Mouse (Mus musculus) midbrain, embryonic 16.5 days (tissue): ENCODE measurements around the gene Serpinb6b. TPM values are rescaled to one million over a fixed set of nuclear protein-coding genes. Genes with fewer than 3 reads are reported as not detected.

Experiments
- ATAC-seq: fragments of 200-750 bp; cut with Nextera tagmentation; 2 replicates; pipeline ENCODE4 v1.8.0; 2017; ENCODE audit warnings: moderate TSS enrichment
- H3K27ac ChIP-seq: fragments of 300-500 bp; sonication (generic); 2 replicates; pipeline ENCODE4 v1.5.1; 2014; ENCODE audit warnings: mild to moderate bottlenecking, low read length, mixed read lengths
- H3K27me3 ChIP-seq: fragments of 300-500 bp; sonication (generic); 2 replicates; pipeline ENCODE4 v1.6.1; 2014; ENCODE audit warnings: low read depth, low read length, mixed read lengths; ENCODE audit not compliant: control insufficient read depth, insufficient read depth
- H3K36me3 ChIP-seq: fragments of 300-500 bp; sonication (generic); 2 replicates; pipeline ENCODE4 v1.6.1; 2014; ENCODE audit warnings: mild to moderate bottlenecking, low read length, moderate library complexity, mixed read lengths; ENCODE audit not compliant: control insufficient read depth, insufficient read depth
- H3K4me1 ChIP-seq: fragments of 300-500 bp; sonication (generic); 2 replicates; pipeline ENCODE4 v1.6.1; 2014; ENCODE audit warnings: mild to moderate bottlenecking, low read length, mixed read lengths; ENCODE audit not compliant: control insufficient read depth, insufficient read depth
- H3K4me2 ChIP-seq: fragments of 300-500 bp; sonication (generic); 2 replicates; pipeline ENCODE4 v1.6.1; 2014; ENCODE audit warnings: mild to moderate bottlenecking, low read length, mixed read lengths
- H3K4me3 ChIP-seq: fragments of 300-500 bp; sonication (generic); 2 replicates; pipeline ENCODE4 v1.5.1; 2014; ENCODE audit warnings: low read depth, mild to moderate bottlenecking, low read length, moderate library complexity, mixed read lengths
- H3K9ac ChIP-seq: fragments of 300-500 bp; sonication (generic); 2 replicates; pipeline ENCODE4 v1.6.1; 2014; ENCODE audit warnings: low read depth, low read length, mixed read lengths
- H3K9me3 ChIP-seq: fragments of 300-500 bp; sonication (generic); replicated peaks from 2 replicates; pipeline ENCODE4 v1.6.1; 2014; ENCODE audit warnings: mild to moderate bottlenecking, low read length, mixed read lengths; ENCODE audit not compliant: control insufficient read depth, poor library complexity, severe bottlenecking
- WGBS: fragments of 180-500 bp; shearing (Covaris S2); extraction: QIAGEN DNeasy Blood & Tissue Kit; methylation state at CpG from one replicate; pipeline ENCODE4 v1.1.7; 2014; 5-methylcytosine and 5-hydroxymethylcytosine counted together
- polyA plus RNA-seq: library from polyadenylated mRNA; unstranded; fragments of >200 nt; fragmentation: Nextera tagmentation; extraction: Ambion mirVana; gene quantifications from 2 replicates; pipeline ENCODE4 v1.2.1, GENCODE M21; 2015

Serpinb6b gene
- polyA plus RNA-seq, 1 experiment from 2014 or later, result 2.0 TPM

DNA sequence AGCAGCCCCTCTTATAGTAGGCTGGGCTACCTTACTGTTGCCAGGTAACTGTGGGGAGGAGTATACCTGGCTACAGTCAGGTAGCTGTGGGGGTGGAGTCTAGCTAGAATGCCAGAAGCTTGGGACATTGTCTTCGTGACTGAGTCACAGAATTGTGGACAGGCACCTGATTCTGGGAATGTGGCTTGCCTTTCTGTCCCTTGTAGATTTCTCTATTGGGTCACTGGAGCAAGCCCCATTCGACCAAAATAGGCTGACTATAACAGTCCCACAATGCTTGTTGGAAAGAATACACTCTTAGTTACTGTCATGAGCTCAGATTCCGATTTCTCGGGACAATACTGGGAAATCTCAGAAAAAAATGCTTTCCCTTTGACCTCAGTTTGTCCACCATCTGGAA is 30.0 kb downstream of the Serpinb6b start:
- H3K27me3 ChIP-seq, result no peaks in the 10 kb centered on the region
- no peak for ATAC-seq
- H3K4me1 ChIP-seq, result no peaks in the 10 kb centered on the region
- no peak overlapping the region for H3K27ac ChIP-seq
- 83% methylated on average over 4 of the region's 4 CpGs for WGBS
- no peaks in the 10 kb centered on the region for H3K36me3 ChIP-seq
- H3K9ac ChIP-seq, result no peak overlapping the region
- H3K4me3 ChIP-seq, result no peak overlapping the region
- no peaks in the 10 kb centered on the region for H3K9me3 ChIP-seq
- no peak overlapping the region for H3K4me2 ChIP-seq

DNA sequence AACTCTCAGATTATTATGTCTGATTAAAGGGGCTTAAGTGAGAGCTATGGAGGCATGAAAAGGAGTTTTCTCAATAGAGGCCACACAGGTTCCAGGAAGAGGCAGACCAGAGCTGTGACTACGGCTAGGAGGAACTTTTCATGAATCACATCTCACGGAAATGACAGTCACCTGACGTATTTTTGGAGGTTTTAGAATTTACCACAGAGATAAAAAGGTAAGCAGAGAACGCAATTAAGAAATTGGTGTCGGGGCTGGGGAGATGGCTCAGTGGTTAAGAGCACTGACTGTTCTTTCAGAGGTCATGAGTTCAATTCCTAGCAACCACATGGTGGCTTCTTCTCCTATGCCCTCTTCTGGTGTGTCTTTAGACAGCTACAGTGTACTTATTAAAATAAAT is 36.3 kb downstream of the Serpinb6b start:
- Histone ChIP-seq H3K27me3 (no peaks in the 10 kb centered on the region), H3K4me1 (peaks cover 4% of the 10 kb centered on the region; the same call in 1 of the 2 replicates), H3K9ac (no peak overlapping the region), H3K27ac (no peak overlapping the region), H3K36me3 (no peaks in the 10 kb centered on the region), H3K9me3 (no peaks in the 10 kb centered on the region), H3K4me3 (no peak overlapping the region), H3K4me2 (no peak overlapping the region)
- WGBS, result 93% methylated on average over 5 of the region's 5 CpGs
- no peak for ATAC-seq

DNA sequence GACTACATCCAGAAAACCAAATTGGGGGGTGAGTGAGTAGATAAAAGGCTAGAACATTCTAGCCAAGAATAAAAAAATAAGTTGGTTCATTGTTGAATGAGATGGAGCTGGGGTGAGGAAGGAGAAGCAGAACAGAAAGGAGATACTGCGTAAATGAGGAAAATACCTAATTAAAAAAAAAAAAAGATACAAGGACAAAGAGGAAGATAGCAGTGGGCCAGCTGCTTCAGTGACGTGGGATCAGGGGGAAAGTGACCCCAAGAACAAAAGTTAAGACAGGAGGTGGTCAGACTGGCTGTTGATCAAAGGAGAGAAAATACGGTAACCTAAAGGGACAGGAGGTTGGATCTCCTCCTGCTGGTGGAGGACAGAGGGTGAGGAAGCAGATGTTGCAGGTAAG is 37.9 kb downstream of the Serpinb6b start, which contains the start of gene Serpinb9:
Gene Serpinb9 (plus strand): TSS at position 301 of the 400 bp plus-strand sequence.
- Histone ChIP-seq H3K36me3 (no peaks in the 10 kb centered on the region), H3K9ac (no peak within 1 kb of the TSS), H3K9me3 (no peaks in the 10 kb centered on the region), H3K27me3 (no peaks in the 10 kb centered on the region), H3K27ac (no peak within 1 kb of the TSS), H3K4me3 (no peak within 1 kb of the TSS), H3K4me1 (peaks cover 4% of the 10 kb centered on the region; the same call in 1 of the 2 replicates), H3K4me2 (peak within 1 kb of the TSS; percentile 48; the same call in 1 of the 2 replicates)
- ATAC-seq, result no peak
- WGBS, result 70% methylated on average over 3 of the region's 3 CpGs

DNA sequence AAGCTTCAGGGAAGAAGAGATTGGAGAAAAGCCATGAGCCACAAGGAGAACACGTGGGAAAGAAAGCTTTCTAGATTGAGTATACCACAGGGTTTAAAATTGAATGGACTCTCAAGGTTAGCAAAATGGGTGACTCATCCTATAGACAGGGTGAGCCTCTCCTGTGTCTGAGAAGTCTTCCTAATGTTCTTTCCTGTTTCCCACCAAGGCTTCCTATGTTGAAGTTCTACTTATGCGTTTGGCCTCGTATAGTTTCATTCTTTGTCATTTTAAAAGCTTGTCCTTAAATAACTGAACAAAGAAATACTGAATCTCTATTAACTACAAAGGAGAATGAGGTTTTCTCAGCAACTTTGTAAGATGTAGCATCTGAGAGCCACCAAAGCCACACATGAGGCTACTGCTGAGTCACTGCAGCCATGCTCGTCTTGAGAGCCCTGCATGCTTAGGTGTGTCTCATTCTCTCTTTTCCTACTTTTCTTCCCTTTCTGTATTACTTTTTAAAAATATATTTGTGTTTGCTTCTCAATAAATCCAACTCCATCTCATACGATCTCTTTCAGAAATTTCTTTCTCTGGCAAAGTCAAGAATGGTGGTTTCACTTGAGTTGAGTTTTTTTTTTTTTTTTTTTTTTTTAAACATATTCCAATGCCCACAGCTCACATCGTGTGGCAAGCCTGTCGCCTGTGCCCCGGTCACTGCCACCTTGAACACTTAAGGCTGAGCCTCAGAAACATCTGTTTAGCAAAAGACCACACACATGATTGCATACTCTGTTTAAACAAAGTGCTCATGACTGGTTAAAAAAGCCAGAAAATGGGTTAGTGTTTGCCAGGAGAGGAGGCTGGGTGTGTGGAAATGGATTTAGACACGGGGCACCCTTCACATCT is 38.8 kb downstream of the Serpinb6b start:
- peak overlapping the region; percentile 48 for H3K4me2 ChIP-seq
- H3K4me3 ChIP-seq, result no peak overlapping the region
- no peaks in the 10 kb centered on the region for H3K36me3 ChIP-seq
- no peaks in the 10 kb centered on the region for H3K27me3 ChIP-seq
- WGBS, result 73% methylated on average over 9 of the region's 9 CpGs
- peak; percentile 36; the same call in 1 of the 2 replicates for ATAC-seq
- H3K9ac ChIP-seq, result no peak overlapping the region
- H3K9me3 ChIP-seq, result no peaks in the 10 kb centered on the region
- H3K4me1 ChIP-seq, result peaks cover 4% of the 10 kb centered on the region; the same call in 1 of the 2 replicates
- H3K27ac ChIP-seq, result no peak overlapping the region

DNA sequence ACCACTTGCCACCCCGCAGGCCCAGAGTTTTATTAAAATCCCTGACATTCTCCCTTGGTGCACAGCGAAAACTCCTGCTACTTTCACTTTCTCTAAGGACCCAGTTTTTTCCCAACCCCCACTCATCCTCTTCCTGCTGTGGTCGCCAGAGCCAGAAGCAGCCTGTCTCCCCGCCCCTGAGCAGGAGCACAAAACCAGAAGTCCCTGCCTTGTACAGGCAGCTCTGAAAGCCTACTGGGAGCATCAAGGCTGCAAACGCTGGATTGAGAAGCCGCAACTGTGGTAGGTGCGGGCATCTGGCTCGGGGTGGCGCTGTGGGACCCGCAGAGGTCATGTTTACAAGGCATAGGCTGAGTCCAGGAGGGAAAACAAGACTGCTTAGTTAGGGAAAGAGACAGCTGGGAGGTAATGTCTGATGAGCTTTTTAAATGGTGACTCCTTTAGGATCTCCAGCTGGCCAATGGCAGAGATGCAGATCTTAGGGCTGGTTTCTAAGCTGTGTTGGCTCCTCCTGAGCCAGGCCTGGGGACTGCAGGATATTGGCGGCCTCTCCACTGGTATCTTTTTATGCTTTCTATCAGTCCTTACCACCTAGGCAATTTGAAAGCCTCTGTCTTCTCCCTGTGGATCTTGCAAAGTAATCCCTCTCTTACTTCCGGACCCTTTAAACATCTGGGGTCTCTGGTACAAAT is 39.6 kb downstream of the Serpinb6b start:
- H3K9ac ChIP-seq, result peak overlapping the region; percentile 37; the same call in 1 of the 2 replicates
- ATAC-seq, result peak; percentile 92
- WGBS, result 17% methylated on average over 12 of the region's 12 CpGs
- peak overlapping the region; percentile 48 for H3K4me2 ChIP-seq
- peak overlapping the region; percentile 20; the same call in 1 of the 2 replicates for H3K4me3 ChIP-seq
- no peaks in the 10 kb centered on the region for H3K27me3 ChIP-seq
- H3K27ac ChIP-seq, result no peak overlapping the region
- H3K4me1 ChIP-seq, result peaks cover 4% of the 10 kb centered on the region; the same call in 1 of the 2 replicates
- H3K9me3 ChIP-seq, result no peaks in the 10 kb centered on the region
- no peaks in the 10 kb centered on the region for H3K36me3 ChIP-seq

DNA sequence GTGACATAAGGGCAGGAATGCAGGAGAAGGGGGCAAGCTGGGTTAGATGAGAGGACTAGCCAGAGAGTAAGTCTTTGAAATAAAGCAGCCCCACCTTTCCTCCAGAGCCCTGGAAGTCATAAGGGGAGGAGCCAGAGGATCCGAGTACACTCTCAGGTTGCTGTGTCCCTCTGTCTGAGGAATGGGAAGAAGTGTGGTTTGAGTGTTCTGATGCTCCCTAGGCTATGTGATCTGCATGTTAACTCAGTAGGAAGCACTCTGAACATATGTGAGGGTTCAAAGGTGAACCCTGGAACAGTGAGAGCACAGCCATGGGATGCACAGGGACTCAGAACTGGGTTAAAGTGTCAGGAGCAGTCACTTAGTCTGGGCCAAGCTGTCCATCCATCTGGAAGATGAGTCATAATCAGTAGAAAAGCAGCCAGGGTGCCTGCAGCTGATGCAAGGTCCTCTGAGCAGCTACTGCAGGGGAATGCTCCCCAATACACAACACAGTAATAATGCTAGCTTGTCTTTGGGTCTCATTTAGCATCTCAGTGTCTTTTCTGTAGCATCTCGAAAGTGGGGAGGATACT is 40.6 kb downstream of the Serpinb6b start:
- no peak overlapping the region for H3K27ac ChIP-seq
- peaks cover 4% of the 10 kb centered on the region; the same call in 1 of the 2 replicates for H3K4me1 ChIP-seq
- H3K27me3 ChIP-seq, result no peaks in the 10 kb centered on the region
- H3K9ac ChIP-seq, result no peak overlapping the region
- no peak overlapping the region for H3K4me3 ChIP-seq
- H3K36me3 ChIP-seq, result no peaks in the 10 kb centered on the region
- WGBS, result 69% methylated on average over 2 of the region's 2 CpGs
- no peak for ATAC-seq
- no peaks in the 10 kb centered on the region for H3K9me3 ChIP-seq
- no peak overlapping the region for H3K4me2 ChIP-seq

DNA sequence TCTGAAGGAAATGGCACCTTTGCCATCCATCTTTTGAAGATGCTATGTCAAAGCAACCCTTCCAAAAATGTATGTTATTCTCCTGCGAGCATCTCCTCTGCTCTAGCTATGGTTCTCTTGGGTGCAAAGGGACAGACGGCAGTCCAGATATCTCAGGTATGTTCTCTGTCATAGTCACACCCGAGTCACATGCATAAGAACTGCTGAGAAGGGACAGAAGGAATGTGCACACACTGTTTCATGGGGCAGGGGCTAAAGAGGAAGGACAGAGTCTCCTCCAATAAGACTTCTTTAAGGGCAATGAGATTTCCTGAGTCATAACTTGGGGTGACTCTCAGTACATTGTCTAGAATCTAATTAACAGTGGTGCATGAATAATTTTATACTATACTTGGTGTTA is 41.5 kb downstream of the Serpinb6b start:
- Histone ChIP-seq H3K4me3 (no peak overlapping the region), H3K4me2 (no peak overlapping the region), H3K36me3 (no peaks in the 10 kb centered on the region), H3K9me3 (no peaks in the 10 kb centered on the region), H3K27me3 (no peaks in the 10 kb centered on the region), H3K4me1 (peaks cover 4% of the 10 kb centered on the region; the same call in 1 of the 2 replicates), H3K9ac (no peak overlapping the region), H3K27ac (no peak overlapping the region)
- ATAC-seq, result no peak
- 87% methylated on average over 3 of the region's 3 CpGs for WGBS

DNA sequence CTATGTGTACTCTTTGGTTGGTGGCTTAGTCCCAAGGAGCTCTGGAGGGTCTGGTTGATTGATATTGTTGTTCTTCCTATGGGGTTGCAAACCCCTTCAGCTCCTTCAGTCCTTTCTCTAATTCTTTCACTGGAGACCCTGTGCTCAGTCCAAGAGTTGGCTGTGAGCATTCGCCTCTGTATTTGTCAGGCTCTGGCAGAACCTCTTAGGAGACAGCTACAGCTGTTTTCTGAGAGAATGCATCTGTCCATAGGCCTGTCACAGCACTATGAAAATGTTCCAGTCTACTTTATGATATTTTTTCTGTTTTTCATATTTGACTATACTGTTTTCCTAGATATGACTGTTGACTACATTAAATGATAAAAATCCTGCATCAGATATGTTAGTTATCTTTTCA is 47.4 kb downstream of the Serpinb6b start:
- no peak for ATAC-seq
- no peak overlapping the region for H3K4me3 ChIP-seq
- H3K4me1 ChIP-seq, result no peaks in the 10 kb centered on the region
- no peak overlapping the region for H3K9ac ChIP-seq
- no peaks in the 10 kb centered on the region for H3K9me3 ChIP-seq
- no peak overlapping the region for H3K4me2 ChIP-seq
- no peaks in the 10 kb centered on the region for H3K27me3 ChIP-seq
- 89% methylated on average over 1 of the region's 1 CpGs for WGBS
- H3K36me3 ChIP-seq, result no peaks in the 10 kb centered on the region
- H3K27ac ChIP-seq, result no peak overlapping the region
